30 mouse cellular contexts compared by ENCODE assay signal in genomic region chr19:59336655-59337054, GRCm38 (mm10). TPM values are rescaled to one million over a fixed set of nuclear protein-coding genes. Genes with fewer than 3 reads are reported as not detected.
"Had no signal": no experiment of that assay in that cellular context is flagged by ENCODE, and none has a peak within 500 bp of the region (broad histone marks: within the 10 kb centered on the region; RNA-seq: fewer than 3 reads in every experiment).

No protein-coding gene starts in this region.

- H3K9ac ChIP-seq: heart, embryonic 12.5 days; heart, embryonic 13.5 days; heart, embryonic 15.5 days; hindbrain, embryonic 12.5 days; hindbrain, embryonic 13.5 days; hindbrain, embryonic 14.5 days; hindbrain, embryonic 15.5 days; intestine, embryonic 15.5 days; kidney, embryonic 15.5 days had no signal

- H3K36me3 ChIP-seq: heart, embryonic 15.5 days; hindbrain, embryonic 12.5 days; hindbrain, embryonic 13.5 days; hindbrain, embryonic 15.5 days; intestine, embryonic 15.5 days had no signal

- H3K4me3 ChIP-seq: heart, embryonic 12.5 days; heart, embryonic 13.5 days; heart, embryonic 15.5 days; hindbrain, embryonic 10.5 days; hindbrain, embryonic 12.5 days; hindbrain, embryonic 13.5 days; hindbrain, embryonic 15.5 days; intestine, embryonic 15.5 days; kidney, embryonic 15.5 days; layer of hippocampus, adult 2 months; left cerebral cortex, adult 2 months had no signal

- H3K27me3 ChIP-seq: heart, embryonic 12.5 days; heart, embryonic 13.5 days; heart, embryonic 15.5 days; hindbrain, embryonic 12.5 days; hindbrain, embryonic 13.5 days; hindbrain, embryonic 15.5 days; intestine, embryonic 15.5 days; kidney, embryonic 15.5 days had no signal

- DNase-seq: heart, postnatal 10 days; heart, postnatal 14 days; heart, postnatal 36 days; heart, postnatal 4 days; kidney, adult 11 months; kidney, adult 18-20 months; kidney, adult 2 months; kidney, adult 8-10 months; kidney, adult 9 months; kidney, postnatal 10 days; kidney, postnatal 14 days; kidney, postnatal 25 days; kidney, postnatal 36 days; kidney, postnatal 4 days; layer of hippocampus, adult 9-11 months; layer of hippocampus, postnatal 36 days had no signal

- H3K9me3 ChIP-seq: heart, embryonic 12.5 days; heart, embryonic 13.5 days; heart, embryonic 15.5 days; hindbrain, embryonic 10.5 days; hindbrain, embryonic 12.5 days; hindbrain, embryonic 13.5 days; hindbrain, embryonic 15.5 days; intestine, embryonic 15.5 days; kidney, embryonic 15.5 days had no signal

- H3K4me1 ChIP-seq: intestine, embryonic 15.5 days had no signal

- H3K27ac ChIP-seq: heart, embryonic 13.5 days; heart, embryonic 15.5 days; hindbrain, embryonic 10.5 days; hindbrain, embryonic 12.5 days; hindbrain, embryonic 13.5 days; hindbrain, embryonic 14.5 days; hindbrain, embryonic 15.5 days; hindbrain, postnatal 0 days; intestine, embryonic 15.5 days; kidney, embryonic 15.5 days; kidney, postnatal 0 days; layer of hippocampus, adult 2 months; left cerebral cortex, adult 2 months had no signal

RNA-seq across cellular contexts. Expression of gene Rps12-ps3, which starts 14.6 kb away (rescaled TPM):
- polyA plus RNA-seq: hindbrain, embryonic 15.5 days had no signal
